Mouse (Mus musculus) stomach, postnatal 0 days (tissue): ENCODE measurements around the gene Zmiz1.

Experiments
- CTCF ChIP-seq: IDR thresholded peaks from 2 replicates; pipeline ENCODE4 v1.5.1; 2016; ENCODE audit warnings: antibody characterized with exemption, low read depth, mild to moderate bottlenecking, moderate library complexity
- EP300 ChIP-seq: optimal IDR thresholded peaks from 2 replicates; pipeline ENCODE3; 2016; ENCODE audit warnings: antibody characterized with exemption

- TF ChIP-seq CTCF (no peak), EP300 (no peak)
Measured at GRCm38 (mm10) chr14:25513496-25513895, 54.5 kb downstream of the Zmiz1 start.
